Mouse (Mus musculus) neural tube, embryonic 13.5 days (tissue): Measurements from ENCODE around the gene Gm10320. TPM values are rescaled to one million over a fixed set of nuclear protein-coding genes. Genes with fewer than 3 reads are reported as not detected.

ENCODE experiments used
- ATAC-seq: fragments of 200-750 bp; cut with Nextera tagmentation; 2 replicates; pipeline ENCODE4 v1.8.0; 2017; ENCODE audit warnings: low read depth, mild to moderate bottlenecking, moderate TSS enrichment, moderate library complexity
- H3K27ac ChIP-seq: fragments of 300-500 bp; sonication (generic); replicated peaks from 2 replicates; pipeline ENCODE4 v1.5.1; 2015; ENCODE audit warnings: moderate library complexity, mild to moderate bottlenecking, inconsistent platforms
- H3K27me3 ChIP-seq: fragments of 300-500 bp; sonication (generic); 2 replicates; pipeline ENCODE4 v1.6.1; 2015; ENCODE audit warnings: mild to moderate bottlenecking, inconsistent platforms
- H3K36me3 ChIP-seq: fragments of 300-500 bp; sonication (generic); 2 replicates; pipeline ENCODE4 v1.6.1; 2015; ENCODE audit warnings: mild to moderate bottlenecking, inconsistent platforms
- H3K4me1 ChIP-seq: fragments of 300-500 bp; sonication (generic); replicated peaks from 2 replicates; pipeline ENCODE4 v1.6.1; 2015; ENCODE audit warnings: inconsistent platforms
- H3K4me2 ChIP-seq: fragments of 300-500 bp; sonication (generic); 2 replicates; pipeline ENCODE4 v1.6.1; 2015; ENCODE audit warnings: inconsistent platforms, mild to moderate bottlenecking, moderate library complexity
- H3K4me3 ChIP-seq: fragments of 300-500 bp; sonication (generic); 2 replicates; pipeline ENCODE4 v1.5.1; 2015; ENCODE audit warnings: mild to moderate bottlenecking, inconsistent platforms
- H3K9ac ChIP-seq: fragments of 300-500 bp; sonication (generic); 2 replicates; pipeline ENCODE4 v1.6.1; 2015; ENCODE audit warnings: moderate library complexity, mild to moderate bottlenecking, inconsistent platforms
- H3K9me3 ChIP-seq: fragments of 300-500 bp; sonication (generic); 2 replicates; pipeline ENCODE4 v1.6.1; 2016; ENCODE audit warnings: inconsistent platforms
- WGBS: fragments of 180-500 bp; shearing (Covaris S2); methylation state at CpG from one replicate; pipeline ENCODE4 v1.1.7; 2015; 5-methylcytosine and 5-hydroxymethylcytosine counted together
- polyA plus RNA-seq: library from polyadenylated mRNA; unstranded; fragments of >200 nt; fragmentation: Nextera tagmentation; extraction: Ambion mirVana; gene quantifications from 2 replicates; pipeline ENCODE4 v1.2.1, GENCODE M21; 2015

Gene Gm10320
- polyA plus RNA-seq, 1 experiment from 2014 or later: 0.74 TPM

DNA sequence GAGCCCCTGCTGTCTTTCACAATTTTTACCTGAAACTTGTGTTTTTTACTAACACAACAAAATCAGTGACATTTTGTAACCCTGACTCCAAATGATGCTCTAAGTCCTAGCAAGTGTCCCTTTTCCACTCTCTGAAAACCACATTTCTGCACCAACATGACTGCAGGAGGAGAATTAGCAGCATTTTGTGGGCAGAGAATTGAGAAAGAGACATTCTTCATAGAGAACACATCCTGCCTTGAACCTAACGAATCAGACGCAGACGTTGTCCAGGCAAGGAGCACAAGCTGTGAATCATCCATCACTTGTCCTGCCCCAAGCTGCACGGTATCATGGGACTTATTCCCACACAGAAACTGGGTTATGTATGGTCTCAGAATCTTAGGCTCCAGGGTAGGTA is 38.7 kb downstream of the Gm10320 start:
- 73% methylated on average over 4 of the region's 4 CpGs for WGBS

GRCm38 (mm10) chr13:98448696-98449095 is 43.1 kb downstream of the Gm10320 start:
- Histone ChIP-seq H3K9ac (no peak overlapping the region), H3K4me1 (no peaks in the 10 kb centered on the region), H3K36me3 (no peaks in the 10 kb centered on the region), H3K4me3 (no peak overlapping the region), H3K4me2 (no peak overlapping the region), H3K27me3 (no peaks in the 10 kb centered on the region), H3K9me3 (peaks cover 5% of the 10 kb centered on the region; the same call in 1 of the 2 replicates), H3K27ac (no peak overlapping the region)
- ATAC-seq: no peak

More for the DNA sequence above, 38.7 kb downstream of the Gm10320 start:
- H3K4me3 ChIP-seq: no peak overlapping the region
- no peak overlapping the region for H3K9ac ChIP-seq
- H3K4me2 ChIP-seq: no peak overlapping the region
- H3K9me3 ChIP-seq: peaks cover 5% of the 10 kb centered on the region; the same call in 1 of the 2 replicates
- H3K27ac ChIP-seq: no peak overlapping the region
- no peaks in the 10 kb centered on the region for H3K27me3 ChIP-seq
- no peaks in the 10 kb centered on the region for H3K36me3 ChIP-seq
- H3K4me1 ChIP-seq: no peaks in the 10 kb centered on the region
- no peak for ATAC-seq

- ATAC-seq: no peak
- Histone ChIP-seq H3K4me1 (no peaks in the 10 kb centered on the region), H3K27ac (no peak overlapping the region), H3K4me2 (no peak overlapping the region), H3K9me3 (peaks cover 5% of the 10 kb centered on the region; the same call in 1 of the 2 replicates), H3K27me3 (no peaks in the 10 kb centered on the region), H3K9ac (no peak overlapping the region), H3K36me3 (no peaks in the 10 kb centered on the region), H3K4me3 (no peak overlapping the region)
- WGBS: 79% methylated on average over 6 of the region's 6 CpGs
Observed at GRCm38 (mm10) chr13:98447741-98448140, 44.1 kb downstream of the Gm10320 start.

GRCm38 (mm10) chr13:98445391-98446125 is 46.2 kb downstream of the Gm10320 start:
- Histone ChIP-seq H3K27me3 (no peaks in the 10 kb centered on the region), H3K27ac (no peak overlapping the region), H3K9ac (no peak overlapping the region), H3K9me3 (no peaks in the 10 kb centered on the region), H3K4me1 (no peaks in the 10 kb centered on the region), H3K4me2 (no peak overlapping the region), H3K4me3 (no peak overlapping the region), H3K36me3 (no peaks in the 10 kb centered on the region)
- 87% methylated on average over 7 of the region's 7 CpGs for WGBS
- no peak for ATAC-seq

GRCm38 (mm10) chr13:98441001-98441400 is 50.8 kb downstream of the Gm10320 start:
- WGBS: 86% methylated on average over 4 of the region's 4 CpGs
- Histone ChIP-seq H3K4me3 (no peak overlapping the region), H3K36me3 (no peaks in the 10 kb centered on the region), H3K4me1 (peaks cover 5% of the 10 kb centered on the region), H3K9ac (no peak overlapping the region), H3K4me2 (no peak overlapping the region), H3K27me3 (no peaks in the 10 kb centered on the region), H3K27ac (no peak overlapping the region), H3K9me3 (no peaks in the 10 kb centered on the region)
- ATAC-seq: no peak

DNA sequence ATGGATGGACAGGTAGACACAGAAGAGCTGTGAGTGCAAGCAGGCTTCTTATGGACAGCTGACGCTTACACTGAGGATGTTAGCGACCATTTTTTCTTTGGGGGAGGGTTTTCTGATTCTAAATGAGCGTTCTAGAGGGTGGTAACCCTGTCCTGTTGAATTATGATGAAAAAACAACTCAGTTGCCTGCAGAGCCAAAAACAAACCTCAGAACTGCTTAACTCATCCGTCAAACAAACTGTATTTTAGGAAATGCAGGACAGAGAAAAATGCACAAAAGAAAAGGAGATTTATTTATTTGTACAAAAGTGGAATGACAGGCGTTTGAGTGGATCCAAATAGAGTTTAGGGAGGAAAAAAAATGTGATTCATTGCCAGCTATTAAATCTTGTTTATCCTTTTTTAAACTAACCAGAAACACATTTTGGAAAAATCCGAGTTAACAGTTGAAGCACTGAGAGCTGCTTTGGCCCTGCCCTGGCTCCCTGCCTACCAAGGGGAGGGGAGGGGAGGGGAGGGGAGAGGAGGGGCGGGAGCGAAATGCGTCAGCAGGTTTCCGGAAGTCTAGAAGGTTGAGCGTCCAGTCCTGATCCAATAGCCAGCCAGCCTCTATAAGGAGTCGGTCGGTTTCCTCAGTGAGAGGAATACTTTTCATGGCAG is 51.4 kb downstream of the Gm10320 start:
- Histone ChIP-seq H3K9ac (no peak overlapping the region), H3K9me3 (no peaks in the 10 kb centered on the region), H3K4me1 (peaks cover 5% of the 10 kb centered on the region), H3K27me3 (no peaks in the 10 kb centered on the region), H3K4me3 (no peak overlapping the region), H3K27ac (no peak overlapping the region), H3K36me3 (no peaks in the 10 kb centered on the region), H3K4me2 (no peak overlapping the region)
- 54% methylated on average over 13 of the region's 13 CpGs for WGBS
- ATAC-seq: no peak

Other genes with a start within 250 kb of the Gm10320 start
- gene Utp15, start 229.0 kb downstream of the Gm10320 start, polyA plus RNA-seq: 25.4 and 29.5 TPM in 2 replicates
- 52.3 and 55.6 TPM in 2 replicates for gene Ankra2, start 228.9 kb downstream of the Gm10320 start, polyA plus RNA-seq
- gene Gm21976, start 212.1 kb downstream of the Gm10320 start, polyA plus RNA-seq: not detected in 2 replicates
- 615 and 618 TPM in 2 replicates for gene Btf3, start 175.0 kb downstream of the Gm10320 start, polyA plus RNA-seq
- 1.4 and 1.7 TPM in 2 replicates for gene Foxd1, start 137.8 kb downstream of the Gm10320 start, polyA plus RNA-seq
- gene Tmem174, start 145.4 kb upstream of the Gm10320 start, polyA plus RNA-seq: not detected in 2 replicates
- not detected in 2 replicates for gene Tmem171, start 202.8 kb upstream of the Gm10320 start, polyA plus RNA-seq